Mouse (Mus musculus): ENCODE measurements around the gene Fbxl19. TPM values are rescaled to one million over a fixed set of nuclear protein-coding genes. Genes with fewer than 3 reads are reported as not detected.

The Fbxl19 gene
- total RNA-seq, 1 experiment from 2014 or later: 9.2 TPM

- ATAC-seq (ENCODE audit: extremely low read depth, insufficient number of reproducible peaks, low FRiP score, poor library complexity, severe bottlenecking): no peak
These were observed 41.0 kb downstream of the Fbxl19 start, which contains the start of gene Gm49388 for GRCm38 (mm10) chr7:127785308-127785707. Gene Gm49388, plus strand, starts transcription at chr7:127785608.

- ATAC-seq (ENCODE audit: extremely low read depth, insufficient number of reproducible peaks, low FRiP score, poor library complexity, severe bottlenecking): no peak
These were observed 52.9 kb downstream of the Fbxl19 start for GRCm38 (mm10) chr7:127797076-127797845.

GRCm38 (mm10) chr7:127798591-127798990 is 54.2 kb downstream of the Fbxl19 start:
- no peak for ATAC-seq (ENCODE audit: extremely low read depth, insufficient number of reproducible peaks, low FRiP score, poor library complexity, severe bottlenecking)

GRCm38 (mm10) chr7:127799211-127799610 is 54.9 kb downstream of the Fbxl19 start:
- ATAC-seq (ENCODE audit: extremely low read depth, insufficient number of reproducible peaks, low FRiP score, poor library complexity, severe bottlenecking): no peak

- no peak for ATAC-seq (ENCODE audit: extremely low read depth, insufficient number of reproducible peaks, low FRiP score, poor library complexity, severe bottlenecking)
These were observed 55.4 kb downstream of the Fbxl19 start for GRCm38 (mm10) chr7:127799738-127800137.

GRCm38 (mm10) chr7:127800435-127801009 is 56.2 kb downstream of the Fbxl19 start, which contains the start of gene Hsd3b7:
Gene Hsd3b7, plus strand, starts transcription at chr7:127800604.
- peak; percentile 57; the same call in 1 of the 2 replicates for ATAC-seq (ENCODE audit: extremely low read depth, insufficient number of reproducible peaks, low FRiP score, poor library complexity, severe bottlenecking)

GRCm38 (mm10) chr7:127801010-127801621 is 56.8 kb downstream of the Fbxl19 start:
- ATAC-seq (ENCODE audit: extremely low read depth, insufficient number of reproducible peaks, low FRiP score, poor library complexity, severe bottlenecking): no peak

- no peak for ATAC-seq (ENCODE audit: extremely low read depth, insufficient number of reproducible peaks, low FRiP score, poor library complexity, severe bottlenecking)
These were observed 58.0 kb downstream of the Fbxl19 start for GRCm38 (mm10) chr7:127802313-127802712.

GRCm38 (mm10) chr7:127808821-127809220 is 64.5 kb downstream of the Fbxl19 start:
- ATAC-seq (ENCODE audit: extremely low read depth, insufficient number of reproducible peaks, low FRiP score, poor library complexity, severe bottlenecking): no peak

- no peak for ATAC-seq (ENCODE audit: extremely low read depth, insufficient number of reproducible peaks, low FRiP score, poor library complexity, severe bottlenecking)
These were observed 65.5 kb downstream of the Fbxl19 start for GRCm38 (mm10) chr7:127809846-127810245.

- ATAC-seq (ENCODE audit: extremely low read depth, insufficient number of reproducible peaks, low FRiP score, poor library complexity, severe bottlenecking): no peak
These were observed 66.3 kb downstream of the Fbxl19 start for GRCm38 (mm10) chr7:127810650-127811049.

- ATAC-seq (ENCODE audit: extremely low read depth, insufficient number of reproducible peaks, low FRiP score, poor library complexity, severe bottlenecking): no peak
These were observed 66.9 kb downstream of the Fbxl19 start for GRCm38 (mm10) chr7:127811240-127811639.

- no peak for ATAC-seq (ENCODE audit: extremely low read depth, insufficient number of reproducible peaks, low FRiP score, poor library complexity, severe bottlenecking)
These were observed 67.9 kb downstream of the Fbxl19 start for GRCm38 (mm10) chr7:127812292-127812691.

- no peak for ATAC-seq (ENCODE audit: extremely low read depth, insufficient number of reproducible peaks, low FRiP score, poor library complexity, severe bottlenecking)
These were observed 69.5 kb downstream of the Fbxl19 start for GRCm38 (mm10) chr7:127813821-127814220.

GRCm38 (mm10) chr7:127814241-127814921 is 70.0 kb downstream of the Fbxl19 start:
- no peak for ATAC-seq (ENCODE audit: extremely low read depth, insufficient number of reproducible peaks, low FRiP score, poor library complexity, severe bottlenecking)

- ATAC-seq (ENCODE audit: extremely low read depth, insufficient number of reproducible peaks, low FRiP score, poor library complexity, severe bottlenecking): no peak
These were observed 70.8 kb downstream of the Fbxl19 start for GRCm38 (mm10) chr7:127815116-127815665.

GRCm38 (mm10) chr7:127815954-127816821 is 71.8 kb downstream of the Fbxl19 start:
- no peak for ATAC-seq (ENCODE audit: extremely low read depth, insufficient number of reproducible peaks, low FRiP score, poor library complexity, severe bottlenecking)

GRCm38 (mm10) chr7:127817053-127817452 is 72.7 kb downstream of the Fbxl19 start:
- ATAC-seq (ENCODE audit: extremely low read depth, insufficient number of reproducible peaks, low FRiP score, poor library complexity, severe bottlenecking): no peak
